Comparison of ENCODE assay signal across 9 mouse cellular contexts in genomic region chr13:89540301-89540982, GRCm38 (mm10). TPM values are rescaled to one million over a fixed set of nuclear protein-coding genes. Genes with fewer than 3 reads are reported as not detected.
DNase-seq lines count a peak whose midpoint lies in the region; ATAC-seq lines count a peak whose summit lies in the region.
"Had no signal": no experiment of that assay in that cellular context is flagged by ENCODE, and none has a peak within 500 bp of the region (broad histone marks: within the 10 kb centered on the region; RNA-seq: fewer than 3 reads in every experiment).

No protein-coding gene starts in this region.

- no peaks in the 10 kb centered on the region for H3K4me1 ChIP-seq in liver, embryonic 13.5 days (replicated peaks)

- ATAC-seq in frontal cortex, adult (ENCODE audit: low TSS enrichment) = 0 out of 2 replicates have a peak, but pooled peaks have one; percentile 18
- ATAC-seq in liver, embryonic 13.5 days (ENCODE audit: low read depth) = no peak

- no peak overlapping the region for H3K9ac ChIP-seq in liver, embryonic 13.5 days

- WGBS in liver, embryonic 13.5 days (ENCODE audit: insufficient replicate concordance) = 13% methylated on average over 11 of the region's 11 CpGs

- no peak overlapping the region for H3K4me3 ChIP-seq in liver, embryonic 13.5 days (replicated peaks)
- H3K4me3 ChIP-seq: erythroblast, embryonic 14.5 days had no signal

- H3K36me3 ChIP-seq in liver, embryonic 13.5 days = no peaks in the 10 kb centered on the region

- no peak for DNase-seq in frontal cortex, postnatal 14 days (ENCODE audit: low spot score in 2 of 2)
- peak; percentile 10 for DNase-seq in kidney, postnatal 14 days
- no peak for DNase-seq in kidney, adult 18-20 months
- DNase-seq in embryo, embryonic 9.5 days (ENCODE audit: extremely low spot score) = peak; percentile 67
- DNase-seq in liver, embryonic 13.5 days = no peak
- DNase-seq in T-cell, adult 2 months (ENCODE audit: low spot score) = no peak
- no peak for DNase-seq in adrenal gland, adult 8-10 months

- no peak overlapping the region for H3K27ac ChIP-seq in liver, embryonic 13.5 days

- H3K9me3 ChIP-seq in liver, embryonic 13.5 days (replicated peaks) = no peaks in the 10 kb centered on the region

- H3K4me2 ChIP-seq in liver, embryonic 13.5 days = peak overlapping the region; percentile 72; the same call in 1 of the 2 replicates

- H3K27me3 ChIP-seq in liver, embryonic 13.5 days = peaks cover 11% of the 10 kb centered on the region

RNA-seq across cellular contexts. Expression of gene Hapln1, which starts 0.8 kb away (rescaled TPM):
- polyA plus RNA-seq in liver, embryonic 13.5 days (2015; fragmentation: Nextera tagmentation; extraction: Ambion mirVana) = 0.27 and 0.79 TPM in 2 replicates
- 1 to 10 TPM; 1.8 to 4.3 (median 2.7) TPM for total RNA-seq in adrenal gland, adult 8-10 months (2022)
- polyA plus RNA-seq: erythroblast, embryonic 14.5 days had no signal

Comparison
In these comparisons a context has a peak if more than half of its experiments do, and no peak if none do; other contexts are left out.
1. DNase-seq: peak in kidney, postnatal 14 days (single experiment) and embryo, embryonic 9.5 days (single experiment); none in frontal cortex, postnatal 14 days (0 of 2), kidney, adult 18-20 months (single experiment), liver, embryonic 13.5 days (single experiment), T-cell, adult 2 months (single experiment) and adrenal gland, adult 8-10 months (single experiment).